Mouse (Mus musculus) cerebellum, postnatal 10 days (tissue): ENCODE results near the gene Klhl26.
"Not testable (repeated sequence)": the region's sequence is repeated elsewhere in the genome, so short reads cannot be mapped to it uniquely, and the experiment has no call there.

ENCODE experiments used
- DNase-seq, 2 experiments: peaks; one replicate each; pipeline ENCODE4 v3.0.0; 2021; ENCODE audit warnings: mixed read lengths in 2 of 2

Gene Klhl26

DNA sequence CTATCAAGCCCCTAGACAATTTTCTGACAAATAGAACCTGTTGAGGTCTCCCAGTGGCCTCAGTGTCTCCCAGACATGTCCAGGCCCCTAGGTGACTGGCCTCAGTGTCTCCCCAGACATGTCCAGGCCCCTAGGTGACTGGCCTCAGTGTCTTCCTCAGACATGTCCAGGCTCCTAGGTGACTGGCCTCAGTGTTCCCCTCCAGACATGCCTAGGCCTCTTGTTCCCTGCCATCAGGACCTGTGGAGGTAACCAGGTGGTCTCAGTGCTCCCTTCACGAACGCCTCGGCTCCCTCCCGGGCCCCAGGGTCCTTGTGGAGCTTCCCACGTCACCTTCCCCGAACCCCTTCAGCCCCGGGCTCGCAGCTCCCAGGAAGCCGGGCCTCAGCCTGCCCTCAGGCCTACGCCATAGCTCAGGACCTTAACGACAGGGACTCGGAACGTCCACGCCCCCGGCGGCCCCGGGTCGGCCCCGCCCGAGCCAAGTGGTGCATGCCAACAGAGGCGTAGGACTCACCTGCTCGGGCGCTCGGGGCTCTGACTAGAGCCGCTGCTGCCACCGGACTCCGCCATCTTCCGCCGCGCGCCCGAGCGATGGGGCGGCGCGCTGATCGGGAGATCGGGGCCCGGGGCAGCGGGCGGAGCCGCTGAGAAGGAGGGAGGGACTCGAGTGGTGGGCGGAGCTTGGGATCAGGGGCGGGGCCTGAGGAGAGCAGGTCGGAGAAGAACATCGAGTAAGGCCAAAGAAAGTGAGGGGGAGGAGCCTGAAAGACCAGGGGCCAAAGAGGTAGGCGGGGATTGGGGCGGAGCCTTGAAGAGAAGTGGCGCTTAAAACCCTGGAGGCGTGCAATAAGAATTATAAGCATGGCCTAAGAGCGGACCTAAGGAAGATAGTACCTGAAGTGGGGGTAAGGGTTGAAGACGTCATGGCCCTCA lies at the start of gene Klhl26:
Klhl26 (minus strand) TSS at position 636 of the 936 bp plus-strand sequence.
- DNase-seq: peak; percentile 97 to 98

GRCm38 (mm10) chr8:70522592-70523403 lies 46.0 kb upstream of the Klhl26 start:
- DNase-seq: peak; percentile 97

DNA sequence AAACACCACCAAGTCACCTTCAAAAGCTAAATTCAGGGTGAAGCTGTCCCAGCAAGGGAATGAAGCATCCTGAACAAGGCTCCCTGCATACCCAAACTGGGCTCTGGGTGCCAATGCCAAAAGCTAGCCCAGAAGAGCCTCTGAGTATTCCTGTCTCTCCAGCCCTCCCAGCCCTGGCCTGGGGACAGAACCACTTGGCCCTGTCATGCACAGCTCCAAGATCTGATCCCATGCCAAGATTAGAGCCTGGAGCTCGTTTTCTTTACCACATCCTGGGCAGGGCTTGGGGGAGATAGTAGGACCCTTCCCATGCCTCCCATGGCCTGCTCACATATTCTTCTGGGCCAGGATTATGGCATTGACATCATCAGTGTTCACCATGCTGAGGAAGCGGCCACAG lies 42.8 kb upstream of the Klhl26 start:
- DNase-seq: no peak

- DNase-seq: no peak
Measured at GRCm38 (mm10) chr8:70519043-70519442, 42.3 kb upstream of the Klhl26 start.

DNA sequence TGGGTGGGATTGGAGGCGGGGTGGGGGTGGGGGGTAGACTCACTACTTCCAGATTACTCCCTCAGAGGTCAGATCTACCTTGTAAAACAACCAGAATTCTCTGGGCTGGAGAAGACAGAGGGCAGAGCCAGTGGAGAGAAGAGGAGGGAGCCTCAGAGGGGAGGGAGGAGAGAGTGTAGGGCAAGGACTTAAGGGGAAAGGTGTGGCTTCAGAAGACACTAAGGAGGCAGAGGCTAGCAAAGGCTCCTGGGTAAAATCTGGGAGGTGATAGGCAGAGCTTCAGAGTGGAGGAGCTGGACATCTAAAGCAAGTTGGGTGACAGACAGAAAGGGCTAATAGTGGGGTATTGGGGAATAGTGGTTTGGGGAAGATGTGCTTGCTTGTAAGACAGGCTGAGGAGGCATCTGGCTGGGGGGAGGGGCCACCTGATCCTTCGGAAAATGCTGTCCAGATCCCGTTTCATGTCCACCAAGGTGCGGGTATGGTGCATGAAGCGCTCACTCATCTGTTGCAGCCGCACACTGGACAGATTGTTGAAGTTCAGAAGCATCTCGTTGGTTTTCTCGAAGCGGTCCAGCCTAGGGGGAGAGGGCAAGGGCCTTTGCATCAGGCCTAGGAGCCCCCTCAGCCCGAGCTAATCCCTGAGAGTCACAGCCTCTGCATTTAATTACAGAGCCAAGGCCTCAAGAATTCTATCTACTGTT lies 41.3 kb upstream of the Klhl26 start:
- no peak for DNase-seq

GRCm38 (mm10) chr8:70513441-70513840 lies 36.7 kb upstream of the Klhl26 start:
- no peak for DNase-seq

- no peak for DNase-seq
Measured at GRCm38 (mm10) chr8:70512253-70512903, 35.6 kb upstream of the Klhl26 start.

DNA sequence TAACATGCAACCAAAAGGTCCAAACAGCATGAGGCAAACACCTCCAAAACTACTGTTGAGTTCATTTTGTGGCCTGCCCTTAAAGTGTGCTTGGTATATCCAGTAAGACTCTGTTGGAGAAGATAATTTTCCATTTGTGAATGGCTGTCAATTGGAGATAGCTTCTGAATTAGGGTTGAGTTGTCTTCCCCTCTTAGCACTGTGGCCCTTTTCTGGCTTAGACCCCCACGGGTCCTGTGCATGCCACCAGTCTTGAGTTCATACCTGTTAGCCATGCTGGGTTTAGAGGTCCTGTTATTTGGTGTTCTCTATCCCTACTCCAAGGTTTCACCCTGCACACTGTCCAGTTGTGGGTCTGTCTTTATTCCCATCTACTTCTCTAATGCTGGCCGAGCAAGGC lies 35.0 kb upstream of the Klhl26 start:
- DNase-seq: no peak

GRCm38 (mm10) chr8:70511174-70511573 lies 34.4 kb upstream of the Klhl26 start:
- not testable (repeated sequence) for DNase-seq

GRCm38 (mm10) chr8:70510228-70510915 lies 33.6 kb upstream of the Klhl26 start, which contains the start of gene Uba52:
Gene Uba52, minus strand, starts transcription at chr8:70510801.
- peak; percentile 99 for DNase-seq

- DNase-seq: no peak
Measured at GRCm38 (mm10) chr8:70509281-70509952, 32.6 kb upstream of the Klhl26 start.

DNA sequence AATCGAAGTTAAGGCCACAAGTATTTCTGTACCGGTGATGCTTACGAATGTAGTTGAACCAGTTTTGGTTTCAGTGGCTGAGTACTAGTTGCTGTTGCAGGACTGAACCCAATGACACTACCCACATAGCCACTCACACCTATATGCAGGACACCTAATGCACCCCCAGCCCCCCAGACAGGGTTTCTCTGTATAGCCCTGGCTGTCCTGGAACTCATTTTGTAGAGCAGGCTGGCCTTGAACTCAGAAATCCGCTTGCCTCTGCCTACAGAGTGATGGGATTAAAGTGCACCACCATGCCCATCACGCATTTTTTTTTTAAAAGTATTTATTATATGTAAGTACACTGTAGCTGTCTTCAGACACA lies 30.2 kb upstream of the Klhl26 start:
- DNase-seq: no peak

GRCm38 (mm10) chr8:70506328-70507026 lies 29.7 kb upstream of the Klhl26 start, which contains the start of gene Rex1bd:
Gene Rex1bd, minus strand, starts transcription at chr8:70506752.
- peak; percentile 97 to 98 for DNase-seq

GRCm38 (mm10) chr8:70505698-70506327 lies 29.0 kb upstream of the Klhl26 start:
- peak in 1 of 2 experiments; percentile 49 for DNase-seq

DNA sequence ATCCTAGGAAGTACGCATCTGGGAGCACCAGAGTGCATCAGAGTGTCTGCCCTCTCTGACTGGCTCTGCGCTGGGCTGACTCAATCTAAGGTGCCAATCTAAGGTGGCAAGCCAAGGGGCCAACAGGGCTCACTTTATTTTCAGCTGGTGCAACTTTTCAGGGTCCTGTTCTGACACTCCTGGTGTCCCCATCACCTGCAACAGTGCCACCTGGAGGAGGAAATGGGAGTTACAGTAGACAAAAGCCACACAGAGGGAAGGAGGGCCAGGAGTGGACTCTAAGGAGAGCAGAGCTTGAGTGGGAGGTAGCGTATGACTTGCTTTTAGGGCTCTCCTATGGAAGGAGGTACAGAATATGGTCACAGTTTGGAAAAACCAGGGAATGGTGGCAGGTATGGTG lies 28.1 kb upstream of the Klhl26 start:
- peak; percentile 94 to 97 for DNase-seq

DNA sequence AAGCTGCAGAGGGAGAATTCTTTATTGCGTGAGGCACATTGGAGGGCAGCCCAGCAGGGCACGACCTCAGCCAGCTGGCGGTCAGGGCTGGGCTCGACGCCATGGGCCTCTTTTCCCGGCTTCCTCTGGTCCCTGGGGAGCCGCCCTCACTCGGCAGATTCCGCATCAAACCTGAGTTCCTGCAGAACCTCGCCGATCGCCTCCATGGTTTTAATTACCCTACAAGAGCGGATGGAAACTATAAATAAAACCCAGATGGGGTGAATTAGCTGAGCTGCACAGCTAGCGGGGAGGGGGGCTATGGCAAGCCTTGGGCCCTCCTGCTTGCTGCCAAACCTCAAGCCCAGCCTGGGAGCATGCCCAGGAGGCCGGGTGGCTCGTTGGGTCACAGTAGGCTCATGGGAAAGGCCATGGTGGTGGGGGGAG lies 27.5 kb upstream of the Klhl26 start:
- peak; percentile 72 to 80 for DNase-seq

- DNase-seq: peak; percentile 84 to 88
Measured at GRCm38 (mm10) chr8:70503062-70503750, 26.4 kb upstream of the Klhl26 start.

GRCm38 (mm10) chr8:70502540-70502939 lies 25.8 kb upstream of the Klhl26 start:
- DNase-seq: no peak
